Mouse (Mus musculus) heart, embryonic 12.5 days (tissue): ENCODE results near the gene Oosp1. TPM values are rescaled to one million over a fixed set of nuclear protein-coding genes. Genes with fewer than 3 reads are reported as not detected.

Source experiments
- ATAC-seq: fragments of 200-750 bp; cut with Nextera tagmentation; 2 replicates; pipeline ENCODE4 v1.8.0; 2017; ENCODE audit warnings: moderate TSS enrichment, moderate library complexity; ENCODE audit not compliant: insufficient number of reproducible peaks, low FRiP score
- H3K27ac ChIP-seq: fragments of 300-500 bp; sonication (generic); 2 replicates; pipeline ENCODE4 v1.5.1; 2016; ENCODE audit warnings: mild to moderate bottlenecking, moderate library complexity; ENCODE audit not compliant: poor library complexity, severe bottlenecking
- H3K27me3 ChIP-seq: fragments of 300-500 bp; sonication (generic); replicated peaks from 2 replicates; pipeline ENCODE4 v1.6.1; 2016; ENCODE audit warnings: mild to moderate bottlenecking, moderate library complexity
- H3K36me3 ChIP-seq: fragments of 300-500 bp; sonication (generic); 2 replicates; pipeline ENCODE4 v1.6.1; 2016; ENCODE audit warnings: mild to moderate bottlenecking, moderate library complexity
- H3K4me1 ChIP-seq: fragments of 300-500 bp; sonication (generic); replicated peaks from 2 replicates; pipeline ENCODE4 v1.6.1; 2016; ENCODE audit warnings: mild to moderate bottlenecking
- H3K4me2 ChIP-seq: fragments of 300-500 bp; sonication (generic); 2 replicates; pipeline ENCODE4 v1.6.1; 2016; ENCODE audit warnings: mild to moderate bottlenecking, moderate library complexity
- H3K4me3 ChIP-seq: fragments of 300-500 bp; sonication (generic); 2 replicates; pipeline ENCODE4 v1.5.1; 2016; ENCODE audit warnings: mild to moderate bottlenecking
- H3K9ac ChIP-seq: fragments of 300-500 bp; sonication (generic); 2 replicates; pipeline ENCODE4 v1.6.1; 2016; ENCODE audit warnings: mild to moderate bottlenecking, moderate library complexity
- H3K9me3 ChIP-seq: fragments of 300-500 bp; sonication (generic); replicated peaks from 2 replicates; pipeline ENCODE4 v1.6.1; 2016; ENCODE audit warnings: mild to moderate bottlenecking, moderate library complexity
- WGBS: fragments of 180-500 bp; shearing (Covaris S2); methylation state at CpG from one replicate; pipeline ENCODE4 v1.1.7; 2016; 5-methylcytosine and 5-hydroxymethylcytosine counted together
- polyA plus RNA-seq: library from polyadenylated mRNA; unstranded; fragments of >200 nt; fragmentation: Nextera tagmentation; extraction: Ambion mirVana; gene quantifications from 2 replicates; pipeline ENCODE4 v1.2.1, GENCODE M21; 2016

Oosp1 gene
- polyA plus RNA-seq, 1 experiment from 2014 or later, result not detected

DNA sequence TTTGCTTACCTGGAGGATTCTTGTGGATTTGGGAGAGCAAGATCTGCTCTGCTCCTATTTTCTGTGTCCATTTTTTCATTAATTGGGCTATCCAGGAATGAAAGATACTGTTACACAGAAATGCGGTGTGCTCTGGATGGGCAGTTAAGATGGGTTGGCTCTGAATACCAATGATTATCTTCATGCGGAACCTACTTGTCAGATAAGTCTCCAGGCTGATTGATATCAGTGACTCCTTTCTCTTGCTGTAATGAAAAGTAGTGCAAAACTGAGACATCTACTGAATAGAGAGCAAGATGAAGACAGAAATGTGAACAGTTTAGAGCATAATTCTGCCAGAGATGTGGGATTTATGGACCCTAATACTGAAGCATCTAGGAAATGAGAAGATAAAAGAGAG is 67.4 kb downstream of the Oosp1 start, which contains the start of gene Ms4a2:
TSS of gene Ms4a2 (minus strand) at position 169 of the 400 bp plus-strand sequence.
- Histone ChIP-seq H3K36me3 (no peaks in the 10 kb centered on the region), H3K27ac (no peak within 1 kb of the TSS), H3K9ac (no peak within 1 kb of the TSS), H3K4me1 (no peaks in the 10 kb centered on the region), H3K4me3 (no peak within 1 kb of the TSS), H3K27me3 (no peaks in the 10 kb centered on the region), H3K9me3 (no peaks in the 10 kb centered on the region), H3K4me2 (no peak within 1 kb of the TSS)
- WGBS, result 78% methylated on average over 2 of the region's 2 CpGs
- no peak for ATAC-seq

DNA sequence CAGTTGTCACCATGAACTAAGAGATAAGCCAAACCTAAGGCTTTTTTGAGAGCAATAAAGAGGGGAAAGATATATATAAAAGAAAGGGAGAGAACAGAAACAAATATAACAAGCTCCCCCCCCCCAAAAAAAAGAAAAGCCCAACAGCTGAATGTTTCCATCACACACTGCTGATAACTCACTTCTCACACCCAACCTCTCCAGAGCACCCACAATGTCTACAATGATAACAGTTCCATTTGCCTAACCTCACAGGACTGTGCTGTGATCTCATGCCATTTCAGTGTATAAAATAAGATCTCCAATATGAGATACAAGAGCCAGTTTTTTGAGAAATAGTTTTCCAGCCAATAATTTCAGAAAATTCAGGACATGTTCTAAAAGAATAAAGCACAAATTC is 73.0 kb downstream of the Oosp1 start:
- H3K9me3 ChIP-seq, result no peaks in the 10 kb centered on the region
- H3K4me1 ChIP-seq, result no peaks in the 10 kb centered on the region
- H3K9ac ChIP-seq, result no peak overlapping the region
- H3K27me3 ChIP-seq, result no peaks in the 10 kb centered on the region
- no peak overlapping the region for H3K4me3 ChIP-seq
- H3K4me2 ChIP-seq, result no peak overlapping the region
- H3K36me3 ChIP-seq, result no peaks in the 10 kb centered on the region
- H3K27ac ChIP-seq, result no peak overlapping the region
- ATAC-seq, result no peak

Other genes with a start within 250 kb of the Oosp1 start
- gene Ms4a4b, start 247.6 kb downstream of the Oosp1 start, polyA plus RNA-seq, result not detected in 2 replicates
- 1.5 and 1.9 TPM in 2 replicates for gene Ms4a6c, start 221.8 kb downstream of the Oosp1 start, polyA plus RNA-seq
- not detected in 2 replicates for gene Gm8369, start 205.2 kb downstream of the Oosp1 start, polyA plus RNA-seq
- gene Ms4a6b, start 174.6 kb downstream of the Oosp1 start, polyA plus RNA-seq, result 1.4 and 1.5 TPM in 2 replicates
- gene Ms4a4d, start 154.3 kb downstream of the Oosp1 start, polyA plus RNA-seq, result 0.33 and 0.41 TPM in 2 replicates
- gene Ms4a6d, start 86.3 kb downstream of the Oosp1 start, polyA plus RNA-seq, result 0.77 and 1.1 TPM in 2 replicates
- not detected in 2 replicates for gene Ms4a2, start 67.4 kb downstream of the Oosp1 start, polyA plus RNA-seq
- 0.18 TPM in 1 of 2 replicates, not detected in the other for gene Ms4a3, start 50.3 kb downstream of the Oosp1 start, polyA plus RNA-seq
- not detected in 2 replicates for gene Oosp2, start 30.6 kb downstream of the Oosp1 start, polyA plus RNA-seq
- not detected in 2 replicates for gene Oosp3, start 5.9 kb upstream of the Oosp1 start, polyA plus RNA-seq
- gene Gif, start 56.4 kb upstream of the Oosp1 start, polyA plus RNA-seq, result not detected in 2 replicates
- gene Mrpl16, start 79.2 kb upstream of the Oosp1 start, polyA plus RNA-seq, result 76.2 and 76.8 TPM in 2 replicates
- 6.9 and 7.1 TPM in 2 replicates for gene Stx3, start 128.3 kb upstream of the Oosp1 start, polyA plus RNA-seq
- gene Olfr1417, start 148.1 kb upstream of the Oosp1 start, polyA plus RNA-seq, result 0.08 TPM in 1 of 2 replicates, not detected in the other
- gene Olfr1418, start 169.9 kb upstream of the Oosp1 start, polyA plus RNA-seq, result not detected in 2 replicates
- not detected in 2 replicates for gene Olfr1419, start 184.0 kb upstream of the Oosp1 start, polyA plus RNA-seq
- not detected in 2 replicates for gene Olfr1420, start 195.4 kb upstream of the Oosp1 start, polyA plus RNA-seq
- gene Patl1, start 221.2 kb upstream of the Oosp1 start, polyA plus RNA-seq, result 21.3 and 22.2 TPM in 2 replicates